Mouse (Mus musculus) neural tube, embryonic 12.5 days (tissue): ENCODE results near the gene Tmod1. TPM values are rescaled to one million over a fixed set of nuclear protein-coding genes. Genes with fewer than 3 reads are reported as not detected.
A peak's percentile ranks its signal among the peaks of the same experiment; 100 is the strongest.

Experiments
- ATAC-seq: fragments of 200-750 bp; cut with Nextera tagmentation; 2 replicates; pipeline ENCODE4 v1.8.0; 2017; ENCODE audit warnings: low read depth, mild to moderate bottlenecking, moderate TSS enrichment, moderate library complexity; ENCODE audit not compliant: low FRiP score
- H3K27ac ChIP-seq: fragments of 300-500 bp; sonication (generic); 2 replicates; pipeline ENCODE4 v1.5.1; 2016
- H3K27me3 ChIP-seq: fragments of 300-500 bp; sonication (generic); replicated peaks from 2 replicates; pipeline ENCODE4 v1.6.1; 2016; ENCODE audit warnings: mild to moderate bottlenecking
- H3K36me3 ChIP-seq: fragments of 300-500 bp; sonication (generic); 2 replicates; pipeline ENCODE4 v1.6.1; 2016; ENCODE audit warnings: mild to moderate bottlenecking
- H3K4me1 ChIP-seq: fragments of 300-500 bp; sonication (generic); 2 replicates; pipeline ENCODE4 v1.6.1; 2016
- H3K4me2 ChIP-seq: fragments of 300-500 bp; sonication (generic); replicated peaks from 2 replicates; pipeline ENCODE4 v1.6.1; 2016; ENCODE audit warnings: mild to moderate bottlenecking
- H3K4me3 ChIP-seq: fragments of 300-500 bp; sonication (generic); 2 replicates; pipeline ENCODE4 v1.5.1; 2016
- H3K9ac ChIP-seq: fragments of 300-500 bp; sonication (generic); 2 replicates; pipeline ENCODE4 v1.6.1; 2016; ENCODE audit warnings: mild to moderate bottlenecking
- H3K9me3 ChIP-seq: fragments of 300-500 bp; sonication (generic); 2 replicates; pipeline ENCODE4 v1.6.1; 2016; ENCODE audit warnings: mild to moderate bottlenecking
- WGBS: fragments of 180-500 bp; shearing (Covaris S2); methylation state at CpG from one replicate; pipeline ENCODE4 v1.1.7; 2016; 5-methylcytosine and 5-hydroxymethylcytosine counted together
- polyA plus RNA-seq: library from polyadenylated mRNA; unstranded; fragments of >200 nt; fragmentation: Nextera tagmentation; extraction: Ambion mirVana; gene quantifications from 2 replicates; pipeline ENCODE4 v1.2.1, GENCODE M21; 2016

Tmod1 gene
- polyA plus RNA-seq, 1 experiment from 2014 or later = 4.5 TPM

- Histone ChIP-seq H3K4me3 (no peak overlapping the region), H3K27me3 (peaks cover 12% of the 10 kb centered on the region), H3K9me3 (no peaks in the 10 kb centered on the region), H3K4me1 (no peaks in the 10 kb centered on the region), H3K36me3 (no peaks in the 10 kb centered on the region), H3K9ac (no peak overlapping the region), H3K4me2 (no peak overlapping the region), H3K27ac (no peak overlapping the region)
- 92% methylated on average over 2 of the region's 2 CpGs for WGBS
- ATAC-seq = no peak
Measured at GRCm38 (mm10) chr4:46033197-46033596, 5.5 kb upstream of the Tmod1 start.

- WGBS = 13% methylated on average over 12 of the region's 12 CpGs
- H3K27ac ChIP-seq = no peak overlapping the region
- no peaks in the 10 kb centered on the region for H3K9me3 ChIP-seq
- H3K4me2 ChIP-seq = peak overlapping the region; percentile 98
- peak overlapping the region; percentile 47 for H3K4me3 ChIP-seq
- no peaks in the 10 kb centered on the region for H3K36me3 ChIP-seq
- peaks cover 45% of the 10 kb centered on the region for H3K27me3 ChIP-seq
- ATAC-seq = no peak
- H3K9ac ChIP-seq = no peak overlapping the region
- peaks cover 15% of the 10 kb centered on the region for H3K4me1 ChIP-seq
Measured at GRCm38 (mm10) chr4:46038591-46038891, 194 bp upstream of the Tmod1 start.

GRCm38 (mm10) chr4:46039899-46040298, 1.2 kb downstream of the Tmod1 start:
- 12% methylated on average over 6 of the region's 6 CpGs for WGBS
- Histone ChIP-seq H3K27me3 (peaks cover 45% of the 10 kb centered on the region), H3K9me3 (no peaks in the 10 kb centered on the region), H3K9ac (no peak overlapping the region), H3K27ac (no peak overlapping the region), H3K36me3 (no peaks in the 10 kb centered on the region), H3K4me2 (peak overlapping the region; percentile 98), H3K4me3 (peak overlapping the region; percentile 47; the same call in 1 of the 2 replicates), H3K4me1 (peaks cover 15% of the 10 kb centered on the region)
- ATAC-seq = no peak

- Histone ChIP-seq H3K4me1 (peaks cover 15% of the 10 kb centered on the region), H3K4me2 (peak overlapping the region; percentile 98; the same call in 1 of the 2 replicates), H3K4me3 (no peak overlapping the region), H3K9ac (no peak overlapping the region), H3K36me3 (no peaks in the 10 kb centered on the region), H3K9me3 (no peaks in the 10 kb centered on the region), H3K27me3 (peaks cover 45% of the 10 kb centered on the region), H3K27ac (no peak overlapping the region)
- WGBS = 22% methylated on average over 9 of the region's 9 CpGs
- ATAC-seq = no peak
Measured at GRCm38 (mm10) chr4:46040594-46041192, 2.0 kb downstream of the Tmod1 start.

- Histone ChIP-seq H3K4me3 (no peak overlapping the region), H3K36me3 (no peaks in the 10 kb centered on the region), H3K9me3 (no peaks in the 10 kb centered on the region), H3K27ac (no peak overlapping the region), H3K4me1 (peaks cover 15% of the 10 kb centered on the region), H3K9ac (no peak overlapping the region), H3K27me3 (peaks cover 44% of the 10 kb centered on the region), H3K4me2 (peak overlapping the region; percentile 7; the same call in 1 of the 2 replicates)
- no peak for ATAC-seq
- 25% methylated on average over 7 of the region's 7 CpGs for WGBS
Measured at GRCm38 (mm10) chr4:46041761-46042504, 3.2 kb downstream of the Tmod1 start.

GRCm38 (mm10) chr4:46042505-46042850, 3.7 kb downstream of the Tmod1 start:
- H3K9ac ChIP-seq = no peak overlapping the region
- H3K36me3 ChIP-seq = no peaks in the 10 kb centered on the region
- no peaks in the 10 kb centered on the region for H3K9me3 ChIP-seq
- 40% methylated on average over 5 of the region's 5 CpGs for WGBS
- H3K4me1 ChIP-seq = peaks cover 15% of the 10 kb centered on the region
- 0 out of 2 replicates have a peak overlapping the region, but pooled peaks have one; percentile 7 for H3K4me2 ChIP-seq
- H3K27me3 ChIP-seq = peaks cover 40% of the 10 kb centered on the region
- no peak for ATAC-seq
- no peak overlapping the region for H3K27ac ChIP-seq
- H3K4me3 ChIP-seq = no peak overlapping the region

- Histone ChIP-seq H3K4me2 (no peak overlapping the region), H3K4me1 (peaks cover 15% of the 10 kb centered on the region), H3K27me3 (peaks cover 31% of the 10 kb centered on the region), H3K27ac (no peak overlapping the region), H3K36me3 (no peaks in the 10 kb centered on the region), H3K9ac (no peak overlapping the region), H3K9me3 (no peaks in the 10 kb centered on the region), H3K4me3 (no peak overlapping the region)
- no peak for ATAC-seq
- 77% methylated on average over 8 of the region's 8 CpGs for WGBS
Measured at GRCm38 (mm10) chr4:46043361-46043760, 4.6 kb downstream of the Tmod1 start.

GRCm38 (mm10) chr4:46047971-46048370, 9.2 kb downstream of the Tmod1 start:
- 0 out of 2 replicates have a peak, but pooled peaks cover 5% of the 10 kb centered on the region for H3K9me3 ChIP-seq
- no peaks in the 10 kb centered on the region for H3K27me3 ChIP-seq
- H3K9ac ChIP-seq = no peak overlapping the region
- no peak for ATAC-seq
- no peak overlapping the region for H3K4me2 ChIP-seq
- H3K36me3 ChIP-seq = no peaks in the 10 kb centered on the region
- no peak overlapping the region for H3K27ac ChIP-seq
- WGBS = 73% methylated on average over 4 of the region's 4 CpGs
- H3K4me3 ChIP-seq = no peak overlapping the region
- H3K4me1 ChIP-seq = no peaks in the 10 kb centered on the region

GRCm38 (mm10) chr4:46048418-46048817, 9.7 kb downstream of the Tmod1 start:
- Histone ChIP-seq H3K9me3 (0 out of 2 replicates have a peak, but pooled peaks cover 5% of the 10 kb centered on the region), H3K27me3 (no peaks in the 10 kb centered on the region), H3K9ac (no peak overlapping the region), H3K4me3 (no peak overlapping the region), H3K4me2 (no peak overlapping the region), H3K4me1 (no peaks in the 10 kb centered on the region), H3K27ac (no peak overlapping the region), H3K36me3 (no peaks in the 10 kb centered on the region)
- 92% methylated on average over 7 of the region's 7 CpGs for WGBS
- ATAC-seq = no peak

- no peak overlapping the region for H3K27ac ChIP-seq
- no peak overlapping the region for H3K9ac ChIP-seq
- H3K9me3 ChIP-seq = peaks cover 13% of the 10 kb centered on the region; the same call in 1 of the 2 replicates
- H3K36me3 ChIP-seq = no peaks in the 10 kb centered on the region
- H3K4me1 ChIP-seq = no peaks in the 10 kb centered on the region
- H3K4me2 ChIP-seq = no peak overlapping the region
- H3K4me3 ChIP-seq = no peak overlapping the region
- 88% methylated on average over 9 of the region's 9 CpGs for whole genome bisulfite sequencing
- no peaks in the 10 kb centered on the region for H3K27me3 ChIP-seq
- ATAC-seq = no peak
Measured at GRCm38 (mm10) chr4:46053323-46054107, 14.8 kb downstream of the Tmod1 start.

- no peaks in the 10 kb centered on the region for H3K4me1 ChIP-seq
- ATAC-seq = no peak
- no peaks in the 10 kb centered on the region for H3K36me3 ChIP-seq
- no peak overlapping the region for H3K27ac ChIP-seq
- H3K4me2 ChIP-seq = no peak overlapping the region
- no peak overlapping the region for H3K4me3 ChIP-seq
- no peaks in the 10 kb centered on the region for H3K27me3 ChIP-seq
- H3K9ac ChIP-seq = no peak overlapping the region
- H3K9me3 ChIP-seq = peaks cover 13% of the 10 kb centered on the region; the same call in 1 of the 2 replicates
- WGBS = 92% methylated on average over 5 of the region's 5 CpGs
Measured at GRCm38 (mm10) chr4:46056163-46056562, 17.4 kb downstream of the Tmod1 start.

- H3K4me3 ChIP-seq = no peak overlapping the region
- WGBS = 84% methylated on average over 12 of the region's 12 CpGs
- H3K36me3 ChIP-seq = no peaks in the 10 kb centered on the region
- H3K9ac ChIP-seq = no peak overlapping the region
- peaks cover 7% of the 10 kb centered on the region; the same call in 1 of the 2 replicates for H3K9me3 ChIP-seq
- no peak overlapping the region for H3K4me2 ChIP-seq
- H3K27ac ChIP-seq = no peak overlapping the region
- H3K4me1 ChIP-seq = no peaks in the 10 kb centered on the region
- no peak for ATAC-seq
- no peaks in the 10 kb centered on the region for H3K27me3 ChIP-seq
Measured at GRCm38 (mm10) chr4:46061259-46061962, 22.7 kb downstream of the Tmod1 start.
